Mouse (Mus musculus): ENCODE measurements around the gene 2310061I04Rik. TPM values are rescaled to one million over a fixed set of nuclear protein-coding genes. Genes with fewer than 3 reads are reported as not detected.

2310061I04Rik gene
- polyA plus RNA-seq, 1 experiment from 2014 or later: 23.9 TPM

- H3K9ac ChIP-seq: no peak overlapping the region
- no peaks in the 10 kb centered on the region for H3K27me3 ChIP-seq
- H3K27ac ChIP-seq: no peak overlapping the region
- no peak for ATAC-seq (replicated peaks; ENCODE audit: insufficient number of reproducible peaks, insufficient read depth, low FRiP score, low read depth)
- no peaks in the 10 kb centered on the region for H3K9me3 ChIP-seq (replicated peaks)
- H3K4me2 ChIP-seq: no peak overlapping the region
- H3K4me1 ChIP-seq (replicated peaks): no peaks in the 10 kb centered on the region
- no peak overlapping the region for H3K4me3 ChIP-seq
- H3K36me3 ChIP-seq: peaks cover 88% of the 10 kb centered on the region
- WGBS: 66% methylated on average over 16 of the region's 17 CpGs
Measured at GRCm38 (mm10) chr17:35887725-35888124, 9.5 kb downstream of the 2310061I04Rik start.

- H3K9me3 ChIP-seq (replicated peaks): no peaks in the 10 kb centered on the region
- ATAC-seq (replicated peaks; ENCODE audit: insufficient number of reproducible peaks, insufficient read depth, low FRiP score, low read depth): no peak
- H3K9ac ChIP-seq: no peak overlapping the region
- H3K4me3 ChIP-seq: no peak overlapping the region
- H3K27me3 ChIP-seq: no peaks in the 10 kb centered on the region
- no peak overlapping the region for H3K27ac ChIP-seq
- no peak overlapping the region for H3K4me2 ChIP-seq
- H3K36me3 ChIP-seq: peaks cover 67% of the 10 kb centered on the region
- peaks cover 15% of the 10 kb centered on the region for H3K4me1 ChIP-seq (replicated peaks)
- 95% methylated on average over 14 of the region's 14 CpGs for WGBS
Measured at GRCm38 (mm10) chr17:35883777-35884176, 13.5 kb downstream of the 2310061I04Rik start.

- no peak overlapping the region for H3K4me2 ChIP-seq
- H3K4me1 ChIP-seq (replicated peaks): peaks cover 15% of the 10 kb centered on the region
- no peak overlapping the region for H3K27ac ChIP-seq
- H3K9ac ChIP-seq: no peak overlapping the region
- no peaks in the 10 kb centered on the region for H3K9me3 ChIP-seq (replicated peaks)
- H3K4me3 ChIP-seq: no peak overlapping the region
- ATAC-seq (replicated peaks; ENCODE audit: insufficient number of reproducible peaks, insufficient read depth, low FRiP score, low read depth): no peak
- WGBS: 92% methylated on average over 17 of the region's 17 CpGs
- H3K27me3 ChIP-seq: no peaks in the 10 kb centered on the region
- H3K36me3 ChIP-seq: peaks cover 58% of the 10 kb centered on the region
Measured at GRCm38 (mm10) chr17:35882924-35883323, 14.3 kb downstream of the 2310061I04Rik start.

- Histone ChIP-seq H3K4me3 (peak within 1 kb of the TSS; percentile 86), H3K27ac (peak within 1 kb of the TSS; percentile 59), H3K9me3 (replicated peaks) (no peaks in the 10 kb centered on the region), H3K9ac (peak within 1 kb of the TSS; percentile 84), H3K36me3 (peaks cover 47% of the 10 kb centered on the region), H3K27me3 (no peaks in the 10 kb centered on the region), H3K4me2 (peak within 1 kb of the TSS; percentile 74), H3K4me1 (replicated peaks) (peaks cover 15% of the 10 kb centered on the region)
- WGBS: 7% methylated on average over 57 of the region's 66 CpGs
- ATAC-seq (replicated peaks; ENCODE audit: insufficient number of reproducible peaks, insufficient read depth, low FRiP score, low read depth): peak; percentile 84
Measured at GRCm38 (mm10) chr17:35879245-35880057, 17.8 kb downstream of the 2310061I04Rik start, which contains the start of gene Dhx16. TSS of gene Dhx16 (plus strand) at chr17:35879819.

GRCm38 (mm10) chr17:35874721-35875120, 22.5 kb downstream of the 2310061I04Rik start:
- 74% methylated on average over 6 of the region's 6 CpGs for WGBS
- Histone ChIP-seq H3K9ac (no peak overlapping the region), H3K4me3 (no peak overlapping the region), H3K27me3 (no peaks in the 10 kb centered on the region), H3K27ac (no peak overlapping the region), H3K36me3 (peaks cover 23% of the 10 kb centered on the region), H3K9me3 (replicated peaks) (no peaks in the 10 kb centered on the region), H3K4me2 (no peak overlapping the region), H3K4me1 (replicated peaks) (peaks cover 37% of the 10 kb centered on the region)
- ATAC-seq (replicated peaks; ENCODE audit: insufficient number of reproducible peaks, insufficient read depth, low FRiP score, low read depth): no peak

- ATAC-seq (replicated peaks; ENCODE audit: insufficient number of reproducible peaks, insufficient read depth, low FRiP score, low read depth): peak; percentile 18; the same call in 1 of the 2 replicates
- Histone ChIP-seq H3K27ac (peak overlapping the region; percentile 4; the same call in 1 of the 2 replicates), H3K9ac (0 out of 2 replicates have a peak overlapping the region, but pooled peaks have one; percentile 28), H3K4me2 (peak overlapping the region; percentile 43), H3K36me3 (peaks cover 23% of the 10 kb centered on the region), H3K4me3 (0 out of 2 replicates have a peak overlapping the region, but pooled peaks have one; percentile 7), H3K9me3 (replicated peaks) (no peaks in the 10 kb centered on the region), H3K4me1 (replicated peaks) (peaks cover 42% of the 10 kb centered on the region), H3K27me3 (no peaks in the 10 kb centered on the region)
- 23% methylated on average over 21 of the region's 21 CpGs for WGBS
Measured at GRCm38 (mm10) chr17:35873774-35874519, 23.3 kb downstream of the 2310061I04Rik start.

- peaks cover 19% of the 10 kb centered on the region for H3K36me3 ChIP-seq
- peak overlapping the region; percentile 94 for H3K4me2 ChIP-seq
- H3K9ac ChIP-seq: peak overlapping the region; percentile 81; the same call in 1 of the 2 replicates
- peak overlapping the region; percentile 99 for H3K27ac ChIP-seq
- 44% methylated on average over 8 of the region's 8 CpGs for WGBS
- no peak for ATAC-seq (replicated peaks; ENCODE audit: insufficient number of reproducible peaks, insufficient read depth, low FRiP score, low read depth)
- no peaks in the 10 kb centered on the region for H3K27me3 ChIP-seq
- peak overlapping the region; percentile 77 for H3K4me3 ChIP-seq
- no peaks in the 10 kb centered on the region for H3K9me3 ChIP-seq (replicated peaks)
- peaks cover 64% of the 10 kb centered on the region for H3K4me1 ChIP-seq (replicated peaks)
Measured at GRCm38 (mm10) chr17:35870884-35871696, 26.1 kb downstream of the 2310061I04Rik start.

- Histone ChIP-seq H3K4me2 (peak overlapping the region; percentile 94), H3K27ac (peak overlapping the region; percentile 99), H3K9ac (peak overlapping the region; percentile 81), H3K4me3 (peak overlapping the region; percentile 77), H3K4me1 (replicated peaks) (peaks cover 64% of the 10 kb centered on the region), H3K9me3 (replicated peaks) (no peaks in the 10 kb centered on the region), H3K27me3 (no peaks in the 10 kb centered on the region), H3K36me3 (peaks cover 14% of the 10 kb centered on the region)
- WGBS: 33% methylated on average over 9 of the region's 9 CpGs
- peak; percentile 4; the same call in 1 of the 2 replicates for ATAC-seq (replicated peaks; ENCODE audit: insufficient number of reproducible peaks, insufficient read depth, low FRiP score, low read depth)
Measured at GRCm38 (mm10) chr17:35870151-35870883, 26.9 kb downstream of the 2310061I04Rik start.

GRCm38 (mm10) chr17:35869346-35870067, 27.7 kb downstream of the 2310061I04Rik start:
- Histone ChIP-seq H3K27me3 (no peaks in the 10 kb centered on the region), H3K4me1 (replicated peaks) (peaks cover 71% of the 10 kb centered on the region), H3K36me3 (peaks cover 6% of the 10 kb centered on the region), H3K9ac (peak overlapping the region; percentile 81), H3K27ac (peak overlapping the region; percentile 99), H3K9me3 (replicated peaks) (no peaks in the 10 kb centered on the region), H3K4me2 (peak overlapping the region; percentile 94), H3K4me3 (peak overlapping the region; percentile 77)
- no peak for ATAC-seq (replicated peaks; ENCODE audit: insufficient number of reproducible peaks, insufficient read depth, low FRiP score, low read depth)
- WGBS: 6% methylated on average over 7 of the region's 7 CpGs

- Histone ChIP-seq H3K27ac (peak overlapping the region; percentile 99), H3K4me2 (peak overlapping the region; percentile 94), H3K36me3 (0 out of 2 replicates have a peak, but pooled peaks cover 4% of the 10 kb centered on the region), H3K27me3 (no peaks in the 10 kb centered on the region), H3K4me3 (peak overlapping the region; percentile 77), H3K9ac (peak overlapping the region; percentile 81), H3K4me1 (replicated peaks) (peaks cover 70% of the 10 kb centered on the region), H3K9me3 (replicated peaks) (no peaks in the 10 kb centered on the region)
- no peak for ATAC-seq (replicated peaks; ENCODE audit: insufficient number of reproducible peaks, insufficient read depth, low FRiP score, low read depth)
- WGBS: under 1% methylated on average over 7 of the region's 7 CpGs
Measured at GRCm38 (mm10) chr17:35868961-35869345, 28.3 kb downstream of the 2310061I04Rik start.

Measured in heart, embryonic 15.5 days (tissue).